Mouse (Mus musculus) bone marrow macrophage, adult 2 months (primary cell): ENCODE measurements around the gene Rabep1.

ENCODE experiments used
- CTCF ChIP-seq: IDR thresholded peaks from 2 replicates; pipeline ENCODE4 v1.5.1; 2012; ENCODE audit warnings: low read depth, mild to moderate bottlenecking, low read length, moderate library complexity
- POLR2A ChIP-seq: IDR thresholded peaks from 2 replicates; pipeline ENCODE4 v1.6.1; 2012; ENCODE audit warnings: mild to moderate bottlenecking, low read depth, low read length, borderline replicate concordance

DNA sequence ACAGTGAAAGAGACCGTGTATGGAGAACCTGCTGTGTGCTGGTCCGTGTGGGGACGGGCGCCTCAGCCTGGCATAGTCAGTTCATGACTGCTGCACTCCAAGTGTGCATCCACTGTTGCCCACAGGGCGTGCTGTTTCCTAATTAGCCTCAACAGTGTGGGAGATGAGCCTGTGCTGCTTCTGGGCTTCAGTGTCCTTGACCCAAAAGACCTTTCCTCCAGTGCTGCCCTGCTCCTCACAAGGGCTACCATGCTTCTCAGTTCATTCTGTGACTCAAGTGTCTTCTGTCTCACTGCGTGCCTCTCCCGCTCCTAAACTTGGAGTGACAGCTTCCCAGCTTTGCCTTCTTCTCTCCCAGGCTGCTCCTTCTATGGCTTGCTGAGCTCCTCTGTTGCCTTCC is 90.7 kb downstream of the Rabep1 start:
- TF ChIP-seq CTCF (no peak), POLR2A (no peak)
